ENCODE assay signal across 17 mouse cellular contexts in genomic region chr7:138803386-138803785, GRCm38 (mm10). TPM values are rescaled to one million over a fixed set of nuclear protein-coding genes. Genes with fewer than 3 reads are reported as not detected.
DNase-seq lines count a peak whose midpoint lies in the region; ATAC-seq and TF ChIP-seq lines count a peak whose summit lies in the region.
"Had no signal": no experiment of that assay in that cellular context is flagged by ENCODE, and none has a peak within 500 bp of the region (broad histone marks: within the 10 kb centered on the region; RNA-seq: fewer than 3 reads in every experiment).

No protein-coding gene starts in this region.

- peaks cover 6% of the 10 kb centered on the region for H3K9me3 ChIP-seq in kidney, embryonic 15.5 days (replicated peaks)

- H3K4me2 ChIP-seq in kidney, embryonic 15.5 days = no peak overlapping the region
- peak overlapping the region; percentile 6 for H3K4me2 ChIP-seq in myocyte (ENCODE audit: low read depth)
- H3K4me2 ChIP-seq: forebrain, embryonic 13.5 days; heart, embryonic 12.5 days; hindbrain, embryonic 14.5 days had no signal

- H3K9ac ChIP-seq in kidney, embryonic 15.5 days = no peak overlapping the region
- H3K9ac ChIP-seq: forebrain, embryonic 13.5 days; heart, embryonic 12.5 days; hindbrain, embryonic 14.5 days had no signal

- 23% methylated on average over 4 of the region's 4 CpGs for WGBS in kidney, embryonic 15.5 days

- no peaks in the 10 kb centered on the region for H3K27me3 ChIP-seq in kidney, embryonic 15.5 days
- H3K27me3 ChIP-seq in myocyte (ENCODE audit: control insufficient read depth, insufficient read depth, insufficient read length) = no peaks in the 10 kb centered on the region
- H3K27me3 ChIP-seq: forebrain, embryonic 13.5 days; heart, embryonic 12.5 days had no signal

- no peaks in the 10 kb centered on the region for H3K36me3 ChIP-seq in kidney, embryonic 15.5 days
- H3K36me3 ChIP-seq in myocyte (ENCODE audit: control insufficient read depth, insufficient read depth) = no peaks in the 10 kb centered on the region
- H3K36me3 ChIP-seq: embryonic facial prominence, embryonic 10.5 days; heart, embryonic 12.5 days; hindbrain, embryonic 10.5 days had no signal

- intact Hi-C loops in gastrocnemius, postnatal 36 days (cut with DNase I) = no loop called here

- H3K4me3 ChIP-seq in kidney, embryonic 15.5 days (replicated peaks) = no peak overlapping the region
- no peak overlapping the region for H3K4me3 ChIP-seq in myocyte
- H3K4me3 ChIP-seq: embryonic facial prominence, embryonic 10.5 days; forebrain, embryonic 13.5 days; heart, adult 2 months; heart, embryonic 12.5 days; hindbrain, embryonic 10.5 days had no signal

- peaks cover 3% of the 10 kb centered on the region; the same call in 1 of the 2 replicates for H3K4me1 ChIP-seq in kidney, embryonic 15.5 days
- H3K4me1 ChIP-seq: embryonic facial prominence, embryonic 10.5 days; forebrain, embryonic 13.5 days; hindbrain, embryonic 10.5 days had no signal

- no peak overlapping the region for H3ac ChIP-seq in myocyte (ENCODE audit: control insufficient read depth, insufficient read length)

- ATAC-seq in kidney, embryonic 15.5 days (replicated peaks; ENCODE audit: low FRiP score) = no peak
- no peak for ATAC-seq in frontal cortex, adult (ENCODE audit: low TSS enrichment)
- ATAC-seq: forebrain, embryonic 13.5 days had no signal

- no peak overlapping the region for H3K27ac ChIP-seq in kidney, embryonic 15.5 days
- H3K27ac ChIP-seq: embryonic facial prominence, embryonic 10.5 days; forebrain, embryonic 13.5 days; heart, adult 2 months; hindbrain, embryonic 14.5 days had no signal

- peak; percentile 11 for DNase-seq in kidney, adult 11 months
- DNase-seq in adipocyte (ENCODE audit: low spot score) = peak; percentile 5
- peak; percentile 53 for DNase-seq in kidney, postnatal 10 days
- DNase-seq in gastrocnemius, postnatal 36 days = no peak
- DNase-seq: adrenal gland, adult 2 months; adrenal gland, postnatal 36 days; cerebellum, adult 2 months; cerebellum, postnatal 10 days; heart, adult 2 months had no signal

- no peak for TF ChIP-seq POLR2A in myocyte (IDR thresholded peaks at IDR 0.05; ENCODE audit: insufficient read length, low read depth)

- H3K79me2 ChIP-seq in myocyte (ENCODE audit: control insufficient read depth, insufficient read depth) = no peaks in the 10 kb centered on the region

TF ChIP-seq in myocyte, 11 proteins besides CTCF, POLR2A, EP300 and RAD21:
- TF ChIP-seq REST (IDR thresholded peaks at IDR 0.05; ENCODE audit: insufficient read depth, insufficient read length) (no peak), TCF3 (IDR thresholded peaks at IDR 0.05; ENCODE audit: insufficient read length, low read depth) (no peak), SRF (IDR thresholded peaks at IDR 0.05; ENCODE audit: control insufficient read depth, insufficient read length, low read depth) (no peak)

RNA-seq across cellular contexts. Expression of gene Ppp2r2d, which starts 42.5 kb away (rescaled TPM):
- 35.1 and 37.3 TPM in 2 replicates for polyA plus RNA-seq in kidney, embryonic 15.5 days (2015; fragmentation: Nextera tagmentation; extraction: Ambion mirVana)
- polyA plus RNA-seq in myocyte (2012; fragmentation: generic; extraction: Trizol) = 23.0 TPM
- total RNA-seq in gastrocnemius, postnatal 36 days (2021) = 10 to 100 TPM; 34.1 to 36.5 TPM

RNA-seq across cellular contexts. Expression of gene Mapk1ip1, which starts 42.7 kb away (rescaled TPM):
- 14.5 and 15.3 TPM in 2 replicates for polyA plus RNA-seq in kidney, embryonic 15.5 days (2015; fragmentation: Nextera tagmentation; extraction: Ambion mirVana)
- 6.2 TPM for polyA plus RNA-seq in myocyte (2012; fragmentation: generic; extraction: Trizol)
- total RNA-seq in gastrocnemius, postnatal 36 days (2021) = 10 to 100 TPM; 18.8 to 27.0 TPM

Comparison
In these comparisons a context has a peak if more than half of its experiments do, and no peak if none do; other contexts are left out.
1. DNase-seq: peak in kidney, adult 11 months (single experiment), adipocyte (single experiment) and kidney, postnatal 10 days (single experiment); none in gastrocnemius, postnatal 36 days (0 of 2).